Mouse (Mus musculus): ENCODE data around the gene Recql.
"Not testable (repeated sequence)": the region's sequence is repeated elsewhere in the genome, so short reads cannot be mapped to it uniquely, and the experiment has no call there.

The Recql gene

GRCm38 (mm10) chr6:142365742-142366472 lies 21.0 kb downstream of the Recql start:
- DNase-seq (ENCODE audit: low read depth, low spot score) = no peak

DNA sequence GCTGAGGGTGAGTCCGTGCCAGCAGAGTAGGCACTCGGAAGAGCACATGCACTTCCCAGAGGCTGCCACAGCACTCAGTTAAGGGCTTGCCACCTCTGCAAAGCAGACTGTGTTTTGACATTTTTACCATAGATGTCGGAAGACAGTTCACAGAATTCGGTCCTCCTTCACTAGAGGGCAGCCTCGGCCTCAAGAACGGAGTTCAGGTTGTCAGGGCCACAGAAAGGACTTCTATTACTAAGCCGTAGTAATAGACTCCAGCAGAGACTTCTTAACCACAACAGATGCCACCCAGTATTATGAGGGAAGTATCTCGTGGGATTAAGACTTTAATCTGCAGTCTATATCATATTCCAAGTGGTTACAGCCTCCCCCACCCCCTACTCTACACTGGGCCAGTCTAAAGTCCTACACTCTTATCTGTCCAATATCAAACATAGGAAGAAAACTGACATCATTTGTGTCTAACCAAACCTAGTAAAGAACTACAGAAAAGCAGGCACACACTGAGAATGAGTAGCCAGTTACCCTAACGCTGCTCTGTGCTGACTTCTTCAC lies 23.8 kb downstream of the Recql start:
- DNase-seq (ENCODE audit: low read depth, low spot score) = no peak

DNA sequence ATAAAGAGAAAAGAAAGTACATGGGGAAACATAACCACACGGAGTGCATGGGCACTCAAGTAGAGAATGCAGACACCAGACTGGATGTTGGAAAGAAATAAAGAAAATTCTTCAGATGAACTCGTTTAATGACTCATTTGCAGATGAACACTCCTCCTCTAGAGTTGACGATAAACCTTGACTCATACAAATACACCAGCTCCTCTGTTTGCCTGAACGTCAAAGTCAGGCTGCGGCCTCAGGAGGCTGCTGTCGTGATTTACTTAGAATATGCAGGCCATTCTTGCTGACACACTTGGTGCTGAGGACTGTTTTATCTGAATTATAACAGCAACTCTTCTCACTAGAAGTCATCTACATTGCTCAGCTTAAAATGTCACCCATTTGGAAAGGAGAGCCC lies 24.9 kb downstream of the Recql start:
- DNase-seq (ENCODE audit: low read depth, low spot score) = no peak

GRCm38 (mm10) chr6:142357106-142357505 lies 29.8 kb downstream of the Recql start:
- DNase-seq (ENCODE audit: low read depth, low spot score) = no peak

DNA sequence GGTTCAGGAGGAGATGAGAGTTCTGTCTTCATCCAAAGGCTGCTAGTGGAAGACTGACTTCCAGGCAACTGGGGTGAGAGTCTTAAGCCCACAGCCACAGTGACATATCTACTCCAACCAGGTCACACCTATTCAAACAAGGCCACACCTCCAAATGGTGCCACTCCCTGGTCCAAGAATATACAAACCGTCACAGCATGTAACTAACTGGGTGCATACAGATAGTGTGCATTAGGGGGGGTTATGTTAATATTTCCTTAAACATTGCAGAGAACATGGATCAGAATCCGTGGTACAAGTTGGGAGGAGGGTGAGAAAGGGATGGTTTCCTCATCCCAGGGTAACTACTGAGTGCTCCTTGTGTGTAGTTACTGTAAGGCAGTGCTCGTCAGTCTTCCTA lies 34.8 kb downstream of the Recql start:
- not testable (repeated sequence) for DNase-seq (ENCODE audit: low read depth, low spot score)

GRCm38 (mm10) chr6:142347431-142348385 lies 39.2 kb downstream of the Recql start:
- DNase-seq (ENCODE audit: low read depth, low spot score) = no peak

- peak; percentile 21 for DNase-seq (ENCODE audit: low read depth, low spot score)
Measured at GRCm38 (mm10) chr6:142346181-142347110, 40.4 kb downstream of the Recql start.

DNA sequence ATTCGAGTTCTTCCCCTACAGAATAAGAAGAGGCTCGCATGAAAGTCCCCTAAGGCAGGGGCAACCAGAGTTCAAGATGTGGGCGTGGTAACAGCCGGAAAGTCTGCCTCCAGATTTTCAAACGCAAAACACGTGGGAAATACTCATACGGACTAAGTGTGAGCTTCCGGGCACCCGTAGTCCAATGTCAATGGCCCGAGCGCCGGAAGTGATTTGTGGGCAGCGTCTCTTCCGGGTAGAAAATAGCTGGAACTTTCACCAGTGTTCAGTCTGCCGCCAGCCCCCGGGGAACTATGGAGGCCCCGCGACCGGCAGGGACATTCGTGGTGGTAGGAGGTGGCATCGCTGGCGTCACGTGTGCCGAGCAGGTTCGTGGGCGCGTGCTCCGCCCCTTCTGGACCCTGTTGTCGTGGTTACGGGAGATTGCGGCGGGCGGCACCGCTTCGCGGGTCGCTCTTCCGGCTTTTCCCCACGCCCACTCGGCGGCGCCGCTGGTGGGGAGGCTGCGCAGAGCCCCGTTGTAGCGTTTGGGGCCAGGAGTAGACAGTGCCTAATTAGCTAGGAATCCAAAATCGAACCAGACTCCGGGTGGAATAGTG lies 41.3 kb downstream of the Recql start, which contains the start of gene Pyroxd1:
Gene Pyroxd1, plus strand, starts transcription at position 215 of the 599 bp plus-strand sequence.
- DNase-seq (ENCODE audit: low read depth, low spot score) = peak; percentile 92

DNA sequence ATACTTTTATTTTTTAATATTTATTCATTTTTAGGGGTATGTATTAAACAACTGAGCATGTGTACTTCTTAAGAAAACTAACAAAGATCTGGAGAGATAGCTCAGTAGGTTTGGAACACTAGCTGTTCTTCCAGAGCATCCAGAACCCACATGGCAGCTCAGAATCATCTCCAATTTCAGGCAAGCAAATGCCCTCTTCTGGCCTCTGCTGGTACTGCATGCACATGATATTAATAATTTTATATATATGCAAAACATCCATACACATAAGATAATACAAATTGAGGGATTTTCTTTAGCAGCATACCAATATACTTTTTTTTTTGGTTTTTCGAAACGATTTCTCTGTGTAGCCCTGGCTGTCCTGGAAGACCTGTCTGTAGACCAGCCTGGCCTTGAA lies 43.3 kb downstream of the Recql start:
- DNase-seq (ENCODE audit: low read depth, low spot score) = peak; percentile 73

- no peak for DNase-seq (ENCODE audit: low read depth, low spot score)
Measured at GRCm38 (mm10) chr6:142339576-142339975, 47.3 kb downstream of the Recql start.

DNA sequence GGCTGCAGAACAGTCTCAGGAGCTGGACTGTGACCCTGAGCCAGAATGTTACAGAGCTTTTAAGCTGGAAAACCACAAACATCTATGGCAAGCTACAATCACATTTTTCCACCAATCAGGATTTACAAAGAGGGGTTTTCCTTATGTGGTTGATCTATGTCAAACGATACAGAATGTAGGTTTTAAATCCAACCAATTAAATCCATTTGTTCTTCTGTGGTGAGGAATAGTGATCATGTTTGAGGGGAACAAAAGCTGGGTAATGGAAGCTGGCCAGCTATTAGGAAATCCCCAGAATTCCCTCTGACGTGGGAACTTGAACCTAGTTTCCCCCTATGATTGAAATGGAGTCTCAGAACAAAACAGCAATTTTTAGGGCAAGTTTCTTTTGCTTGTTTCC lies 47.9 kb downstream of the Recql start:
- no peak for DNase-seq (ENCODE audit: low read depth, low spot score)

GRCm38 (mm10) chr6:142329201-142329600 lies 57.7 kb downstream of the Recql start:
- no peak for DNase-seq (ENCODE audit: low read depth, low spot score)

- peak; percentile 9 for DNase-seq (ENCODE audit: low read depth, low spot score)
Measured at GRCm38 (mm10) chr6:142326598-142326997, 60.3 kb downstream of the Recql start.

DNA sequence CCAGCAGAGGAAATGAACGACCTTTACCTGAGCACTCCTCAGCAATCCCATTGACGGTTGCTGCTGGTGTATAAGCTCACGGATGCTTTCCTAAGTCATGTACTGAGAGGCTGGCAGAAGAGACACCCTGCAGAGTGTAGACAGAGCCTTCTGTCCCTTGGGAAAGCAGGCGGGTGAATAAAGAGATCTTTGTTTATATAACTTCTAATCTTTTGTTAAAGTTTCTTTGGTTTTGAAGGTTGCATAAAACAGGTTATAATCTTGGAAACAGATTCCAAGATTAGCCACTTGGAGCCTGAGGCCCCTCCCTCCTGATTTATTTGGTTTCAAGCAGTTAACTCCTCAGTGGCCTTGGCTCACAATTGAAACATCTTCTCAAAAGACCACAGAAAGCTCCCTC lies 64.0 kb downstream of the Recql start, which contains the start of gene Slco1a5:
Gene Slco1a5, minus strand, starts transcription at position 101 of the 400 bp plus-strand sequence.
- DNase-seq (ENCODE audit: low read depth, low spot score) = no peak

- DNase-seq (ENCODE audit: low read depth, low spot score) = no peak
Measured at GRCm38 (mm10) chr6:142317106-142317505, 69.8 kb downstream of the Recql start.

DNA sequence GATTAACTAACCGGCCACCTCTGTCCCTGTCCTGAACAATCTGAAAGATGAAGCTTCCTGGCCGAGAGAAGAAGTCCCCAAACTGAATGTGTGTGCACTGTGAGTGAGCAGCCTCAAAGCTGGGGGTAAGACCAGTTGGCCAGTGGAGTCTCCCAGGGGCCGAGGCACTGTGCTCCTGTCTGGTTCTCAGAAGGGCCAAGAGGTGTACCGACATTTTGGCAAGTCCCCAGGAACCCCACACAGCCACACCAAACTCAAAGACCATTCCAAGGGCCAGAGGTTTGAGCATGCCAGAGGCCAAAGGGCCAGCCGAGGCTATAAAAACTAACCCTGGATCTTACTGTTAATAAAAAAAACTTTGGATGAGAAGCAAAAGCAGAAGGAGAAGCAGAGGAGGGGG lies 72.6 kb downstream of the Recql start:
- no peak for DNase-seq (ENCODE audit: low read depth, low spot score)

DNA sequence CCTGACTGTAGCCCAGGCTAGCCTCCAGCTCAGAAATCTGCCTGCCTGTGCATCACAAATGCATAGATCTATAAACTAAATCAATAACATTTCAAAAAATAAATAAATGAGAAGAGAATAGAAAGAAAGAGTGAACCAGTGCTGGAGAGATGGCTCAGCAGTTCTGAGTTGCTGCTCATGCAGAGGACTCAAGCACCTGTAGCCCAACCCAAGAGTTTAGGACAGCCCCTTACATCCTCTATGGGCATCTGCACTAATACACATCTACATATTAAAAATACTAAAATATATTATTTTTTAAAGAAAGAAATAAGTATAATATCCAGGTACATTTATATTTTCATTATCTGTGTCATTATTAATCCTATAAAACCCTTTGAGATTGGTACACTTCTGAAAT lies 81.8 kb downstream of the Recql start:
- no peak for DNase-seq (ENCODE audit: low read depth, low spot score)
